Mouse (Mus musculus) liver, embryonic 11.5 days (tissue): ENCODE results near the gene Tff3. TPM values are rescaled to one million over a fixed set of nuclear protein-coding genes. Genes with fewer than 3 reads are reported as not detected.

Experiments
- ATAC-seq: fragments of 200-750 bp; cut with Nextera tagmentation; replicated peaks from 2 replicates; pipeline ENCODE4 v1.8.0; 2017; ENCODE audit warnings: moderate number of reproducible peaks, mild to moderate bottlenecking, moderate TSS enrichment, moderate library complexity; ENCODE audit not compliant: low FRiP score
- DNase-seq: peaks from one replicate; pipeline ENCODE4 v3.0.0-alpha.2; 2017; ENCODE audit warnings: low spot score
- H3K27ac ChIP-seq: fragments of 300-500 bp; sonication (generic); 2 replicates; pipeline ENCODE4 v1.5.1; 2014; ENCODE audit warnings: mild to moderate bottlenecking, low read depth, low read length, control low read depth
- H3K27me3 ChIP-seq: fragments of 300-500 bp; sonication (generic); replicated peaks from 2 replicates; pipeline ENCODE4 v1.6.1; 2014; ENCODE audit warnings: low read length, mixed read lengths; ENCODE audit not compliant: control insufficient read depth, insufficient read depth
- H3K36me3 ChIP-seq: fragments of 300-500 bp; sonication (generic); 2 replicates; pipeline ENCODE4 v1.6.1; 2014; ENCODE audit warnings: mild to moderate bottlenecking, low read length, moderate library complexity, mixed read lengths; ENCODE audit not compliant: control insufficient read depth, insufficient read depth
- H3K4me1 ChIP-seq: fragments of 300-500 bp; sonication (generic); replicated peaks from 2 replicates; pipeline ENCODE4 v1.6.1; 2014; ENCODE audit warnings: low read length, mixed read lengths; ENCODE audit not compliant: control insufficient read depth, insufficient read depth
- H3K4me2 ChIP-seq: fragments of 300-500 bp; sonication (generic); 2 replicates; pipeline ENCODE4 v1.6.1; 2014; ENCODE audit warnings: mild to moderate bottlenecking, control low read depth, moderate library complexity
- H3K4me3 ChIP-seq: fragments of 300-500 bp; sonication (generic); 2 replicates; pipeline ENCODE4 v1.5.1; 2014; ENCODE audit warnings: low read depth, low read length, control low read depth
- H3K9ac ChIP-seq: fragments of 300-500 bp; sonication (generic); 2 replicates; pipeline ENCODE4 v1.6.1; 2014; ENCODE audit warnings: low read depth, low read length, control low read depth
- H3K9me3 ChIP-seq: fragments of 300-500 bp; sonication (generic); 2 replicates; pipeline ENCODE4 v1.6.1; 2016; ENCODE audit warnings: low read length, inconsistent platforms, mixed read lengths; ENCODE audit not compliant: control insufficient read depth
- WGBS: fragments of 180-500 bp; shearing (Covaris S2); extraction: QIAGEN DNeasy Blood & Tissue Kit; methylation state at CpG from one replicate; pipeline ENCODE4 v1.1.7; 2014; 5-methylcytosine and 5-hydroxymethylcytosine counted together
- polyA plus RNA-seq: library from polyadenylated mRNA; unstranded; fragments of >200 nt; fragmentation: Nextera tagmentation; extraction: Ambion mirVana; gene quantifications from 2 replicates; pipeline ENCODE4 v1.2.1, GENCODE M21; 2014

The Tff3 gene
- 2.1 and 2.5 TPM in 2 replicates for polyA plus RNA-seq

- H3K9me3 ChIP-seq = no peaks in the 10 kb centered on the region
- WGBS = 33% methylated on average over 2 of the region's 2 CpGs
- DNase-seq (no peak), ATAC-seq (no peak; the same call in 1 of the 2 replicates)
- no peaks in the 10 kb centered on the region for H3K36me3 ChIP-seq
- H3K27ac ChIP-seq = no peak within 1 kb of the TSS
- H3K4me1 ChIP-seq = peaks cover 5% of the 10 kb centered on the region
- H3K27me3 ChIP-seq = peaks cover 3% of the 10 kb centered on the region; the same call in 1 of the 2 replicates
- no peak within 1 kb of the TSS for H3K9ac ChIP-seq
- no peak within 1 kb of the TSS for H3K4me3 ChIP-seq
- H3K4me2 ChIP-seq = no peak within 1 kb of the TSS
These were observed at the start of gene Tff3 for GRCm38 (mm10) chr17:31129452-31129851. Tff3 (minus strand) TSS chr17:31129646.

DNA sequence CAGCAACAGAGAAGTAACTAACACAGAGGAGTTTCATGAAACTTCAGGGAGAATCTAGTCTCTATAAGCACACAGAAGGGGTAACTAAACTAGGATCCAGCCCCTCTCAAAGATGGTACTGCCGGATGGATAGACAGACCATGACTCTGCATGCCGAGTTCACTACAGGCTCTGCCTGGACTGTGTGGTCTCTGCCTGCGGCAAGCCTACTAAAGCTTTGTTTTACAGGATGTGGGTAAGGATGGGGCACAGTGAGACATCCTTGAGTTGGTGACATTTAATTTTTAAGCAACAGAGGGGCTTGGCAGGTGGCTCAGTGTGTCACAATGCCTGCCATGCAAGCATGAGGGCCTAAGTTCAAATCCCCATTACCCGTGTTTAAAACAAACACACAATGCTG lies 46.9 kb upstream of the Tff3 start:
- Histone ChIP-seq H3K4me3 (no peak overlapping the region), H3K36me3 (no peaks in the 10 kb centered on the region), H3K9me3 (no peaks in the 10 kb centered on the region), H3K4me1 (no peaks in the 10 kb centered on the region), H3K27me3 (no peaks in the 10 kb centered on the region), H3K4me2 (no peak overlapping the region), H3K27ac (no peak overlapping the region), H3K9ac (no peak overlapping the region)
- ATAC-seq = no peak
- WGBS = 71% methylated on average over 4 of the region's 4 CpGs
- DNase-seq = no peak

DNA sequence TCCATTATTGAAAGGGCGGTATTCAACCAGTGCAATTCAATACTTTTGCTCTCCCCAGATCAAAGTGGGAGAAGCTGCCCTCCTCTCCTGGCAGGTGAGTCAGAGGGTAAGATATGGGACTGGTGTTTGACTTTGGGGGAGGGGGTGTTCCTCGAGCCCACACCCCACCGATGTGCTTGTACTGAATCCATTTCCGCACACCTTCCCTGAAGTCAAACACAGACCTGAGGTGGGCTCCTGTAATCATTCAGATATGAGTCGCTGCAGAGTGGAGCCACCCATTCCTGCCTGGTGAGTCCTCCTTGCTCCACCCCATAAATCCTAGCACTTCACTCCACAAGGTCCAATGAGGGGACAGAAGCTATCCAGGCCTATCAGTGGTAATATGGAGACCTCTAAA lies 40.4 kb upstream of the Tff3 start:
- Histone ChIP-seq H3K9ac (no peak overlapping the region), H3K36me3 (no peaks in the 10 kb centered on the region), H3K27ac (no peak overlapping the region), H3K9me3 (no peaks in the 10 kb centered on the region), H3K4me2 (no peak overlapping the region), H3K4me3 (no peak overlapping the region), H3K27me3 (no peaks in the 10 kb centered on the region), H3K4me1 (no peaks in the 10 kb centered on the region)
- 76% methylated on average over 5 of the region's 5 CpGs for WGBS
- no peak for DNase-seq
- ATAC-seq = no peak

- H3K4me2 ChIP-seq = no peak within 1 kb of the TSS
- DNase-seq = no peak
- no peaks in the 10 kb centered on the region for H3K27me3 ChIP-seq
- 76% methylated on average over 6 of the region's 6 CpGs for WGBS
- H3K27ac ChIP-seq = no peak within 1 kb of the TSS
- no peak within 1 kb of the TSS for H3K9ac ChIP-seq
- no peaks in the 10 kb centered on the region for H3K36me3 ChIP-seq
- ATAC-seq = no peak
- no peaks in the 10 kb centered on the region for H3K4me1 ChIP-seq
- no peak within 1 kb of the TSS for H3K4me3 ChIP-seq
- H3K9me3 ChIP-seq = no peaks in the 10 kb centered on the region
These were observed 35.7 kb upstream of the Tff3 start, which contains the start of gene Tff1 for GRCm38 (mm10) chr17:31165127-31165526. Tff1 (minus strand) TSS chr17:31165277.

GRCm38 (mm10) chr17:31163821-31164220 lies 34.4 kb upstream of the Tff3 start:
- no peaks in the 10 kb centered on the region for H3K4me1 ChIP-seq
- H3K36me3 ChIP-seq = no peaks in the 10 kb centered on the region
- H3K27me3 ChIP-seq = no peaks in the 10 kb centered on the region
- DNase-seq = no peak
- no peak overlapping the region for H3K9ac ChIP-seq
- no peak overlapping the region for H3K4me2 ChIP-seq
- H3K9me3 ChIP-seq = no peaks in the 10 kb centered on the region
- ATAC-seq = no peak
- 73% methylated on average over 2 of the region's 2 CpGs for WGBS
- no peak overlapping the region for H3K27ac ChIP-seq
- H3K4me3 ChIP-seq = no peak overlapping the region

DNA sequence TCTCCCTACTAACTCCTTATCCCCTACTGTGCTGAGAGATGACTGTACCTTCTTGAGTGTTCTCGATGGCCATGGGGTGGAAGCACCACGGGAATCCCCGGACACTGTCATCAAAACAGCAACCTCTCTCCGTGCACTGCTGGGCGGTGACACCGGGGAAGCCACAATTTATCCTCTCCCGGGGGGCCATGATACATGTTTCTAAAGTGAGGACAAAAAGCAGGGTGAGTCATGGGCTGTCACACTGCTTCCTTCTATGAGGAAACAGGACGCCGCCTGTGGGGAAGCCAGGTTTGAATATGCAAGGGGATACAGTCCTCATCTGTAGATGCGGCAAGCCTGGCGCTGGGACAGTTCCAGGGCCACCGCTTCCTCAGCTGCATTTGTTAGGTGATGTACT lies 33.2 kb upstream of the Tff3 start:
- H3K9ac ChIP-seq = no peak overlapping the region
- H3K27ac ChIP-seq = no peak overlapping the region
- H3K4me3 ChIP-seq = no peak overlapping the region
- no peak overlapping the region for H3K4me2 ChIP-seq
- no peaks in the 10 kb centered on the region for H3K4me1 ChIP-seq
- H3K27me3 ChIP-seq = no peaks in the 10 kb centered on the region
- H3K36me3 ChIP-seq = no peaks in the 10 kb centered on the region
- H3K9me3 ChIP-seq = no peaks in the 10 kb centered on the region
- 81% methylated on average over 12 of the region's 12 CpGs for WGBS
- DNase-seq = no peak
- no peak for ATAC-seq

DNA sequence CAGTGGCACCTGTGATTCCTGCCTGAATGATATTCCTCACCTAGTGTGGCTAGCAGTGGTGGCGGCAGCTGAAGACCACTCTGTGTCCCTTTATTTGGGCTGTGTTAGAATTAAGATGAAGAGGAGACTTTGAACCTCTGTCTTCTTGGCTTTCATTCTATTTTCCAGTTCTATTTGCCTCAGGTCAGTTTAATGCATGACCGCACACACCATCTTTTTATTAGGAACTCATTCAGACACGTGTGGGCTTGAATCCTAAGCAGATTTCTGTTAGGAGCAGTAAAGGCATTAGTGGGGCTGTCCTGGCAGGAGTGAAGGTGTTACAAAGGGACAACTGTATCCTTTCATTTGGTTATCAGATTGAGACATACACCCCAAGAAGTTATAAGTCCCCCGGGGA lies 30.8 kb upstream of the Tff3 start:
- no peak overlapping the region for H3K27ac ChIP-seq
- H3K9me3 ChIP-seq = no peaks in the 10 kb centered on the region
- DNase-seq = no peak
- WGBS = 79% methylated on average over 4 of the region's 4 CpGs
- H3K27me3 ChIP-seq = no peaks in the 10 kb centered on the region
- no peak overlapping the region for H3K4me3 ChIP-seq
- no peaks in the 10 kb centered on the region for H3K36me3 ChIP-seq
- no peaks in the 10 kb centered on the region for H3K4me1 ChIP-seq
- H3K9ac ChIP-seq = no peak overlapping the region
- ATAC-seq = no peak
- H3K4me2 ChIP-seq = no peak overlapping the region

GRCm38 (mm10) chr17:31157921-31158320 lies 28.5 kb upstream of the Tff3 start:
- H3K9ac ChIP-seq = no peak overlapping the region
- no peaks in the 10 kb centered on the region for H3K9me3 ChIP-seq
- DNase-seq = no peak
- no peak overlapping the region for H3K27ac ChIP-seq
- WGBS = 77% methylated on average over 6 of the region's 6 CpGs
- H3K4me1 ChIP-seq = no peaks in the 10 kb centered on the region; the same call in none of the 2 replicates
- no peak overlapping the region for H3K4me2 ChIP-seq
- ATAC-seq = no peak
- H3K4me3 ChIP-seq = no peak overlapping the region
- H3K27me3 ChIP-seq = no peaks in the 10 kb centered on the region
- no peaks in the 10 kb centered on the region for H3K36me3 ChIP-seq

DNA sequence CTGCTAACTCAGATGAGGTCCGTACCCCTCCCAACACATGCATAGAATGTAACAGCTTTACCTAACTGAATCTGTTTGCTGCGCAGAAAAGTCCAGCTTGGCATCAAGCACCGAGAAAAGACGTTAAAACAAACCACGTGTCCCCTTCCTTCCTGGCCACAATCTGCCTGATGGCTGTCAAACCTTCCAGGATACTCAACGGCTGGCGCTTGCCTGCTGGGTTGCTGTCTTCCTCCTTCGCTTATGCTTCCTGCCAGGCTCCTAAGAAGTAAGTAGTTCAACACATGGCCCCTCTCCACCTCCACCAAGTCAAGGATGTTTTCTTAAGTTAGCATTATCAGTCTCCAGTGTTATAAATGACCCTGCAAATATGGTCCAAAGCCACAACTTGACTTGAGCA lies 24.3 kb upstream of the Tff3 start:
- no peak for ATAC-seq
- WGBS = 44% methylated on average over 8 of the region's 8 CpGs
- H3K9ac ChIP-seq = no peak overlapping the region

More for the DNA sequence above, 24.3 kb upstream of the Tff3 start:
- H3K36me3 ChIP-seq = no peaks in the 10 kb centered on the region
- no peak overlapping the region for H3K27ac ChIP-seq
- no peaks in the 10 kb centered on the region for H3K27me3 ChIP-seq
- no peak overlapping the region for H3K4me3 ChIP-seq
- H3K4me2 ChIP-seq = no peak overlapping the region
- no peaks in the 10 kb centered on the region for H3K9me3 ChIP-seq
- DNase-seq = no peak
- H3K4me1 ChIP-seq = no peaks in the 10 kb centered on the region; the same call in none of the 2 replicates
